Mouse (Mus musculus): ENCODE data around the gene AC134908.4.
"Not testable (repeated sequence)": the region's sequence is repeated elsewhere in the genome, so short reads cannot be mapped to it uniquely, and the experiment has no call there.

DNA sequence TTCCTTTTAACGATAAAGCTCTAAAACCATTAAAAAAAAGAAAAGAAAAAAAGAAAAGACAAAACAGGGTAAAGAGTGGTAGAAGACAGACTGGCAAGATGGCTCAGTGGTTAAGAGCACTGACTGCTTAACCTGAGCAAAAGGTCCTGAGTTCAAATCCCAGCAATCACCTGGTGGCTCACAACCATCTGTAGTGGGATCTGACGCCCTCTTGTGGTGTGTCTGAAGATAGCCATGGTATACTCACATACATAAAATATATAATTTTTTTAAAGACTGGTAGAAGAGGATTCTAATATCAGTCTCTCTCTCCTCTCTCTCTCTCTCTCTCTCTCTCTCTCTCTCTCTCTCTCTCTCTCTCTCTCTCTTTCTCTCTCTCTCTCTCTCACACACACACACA, 12.0 kb upstream of the AC134908.4 start:
- not testable (repeated sequence) for TF ChIP-seq CTCF, POLR2A (IDR thresholded peaks at IDR 0.05; ENCODE audit: insufficient read depth, low read depth, low read length)
